Mouse (Mus musculus) ES-Bruce4 (cell line): ENCODE results near the gene Acp6. TPM values are rescaled to one million over a fixed set of nuclear protein-coding genes. Genes with fewer than 3 reads are reported as not detected.

Experiments used
- H3K27ac ChIP-seq: 2 replicates; pipeline ENCODE4 v1.5.1; 2012; ENCODE audit warnings: low read length, inconsistent platforms; ENCODE audit not compliant: insufficient read depth
- H3K27me3 ChIP-seq: 2 replicates; pipeline ENCODE4 v1.6.1; 2012; ENCODE audit warnings: mild to moderate bottlenecking, low read length, inconsistent platforms; ENCODE audit not compliant: control insufficient read depth, poor library complexity, insufficient read depth, severe bottlenecking
- H3K36me3 ChIP-seq: 2 replicates; pipeline ENCODE4 v1.6.1; 2012; ENCODE audit warnings: inconsistent platforms, mild to moderate bottlenecking, low read length, moderate library complexity; ENCODE audit not compliant: control insufficient read depth, poor library complexity, insufficient read depth, severe bottlenecking
- H3K4me1 ChIP-seq: one replicate; pipeline ENCODE4 v1.8.1; 2011; ENCODE audit warnings: low read length; ENCODE audit not compliant: control insufficient read depth, insufficient read depth
- H3K4me3 ChIP-seq: 2 replicates; pipeline ENCODE4 v1.5.1; 2011; ENCODE audit warnings: low read depth, mild to moderate bottlenecking, low read length
- H3K9ac ChIP-seq: 2 replicates; pipeline ENCODE4 v1.6.1; 2012; ENCODE audit warnings: low read depth, mild to moderate bottlenecking, inconsistent platforms; ENCODE audit not compliant: poor library complexity, severe bottlenecking
- H3K9me3 ChIP-seq: replicated peaks from 2 replicates; pipeline ENCODE4 v1.6.1; 2012; ENCODE audit warnings: mild to moderate bottlenecking, low read length, inconsistent platforms; ENCODE audit not compliant: control insufficient read depth, poor library complexity, insufficient read depth, severe bottlenecking
- CTCF ChIP-seq: IDR thresholded peaks from one replicate; pipeline ENCODE4 v1.8.1; 2011; ENCODE audit warnings: low read depth, low read length
- EP300 ChIP-seq: IDR thresholded peaks from 2 replicates; pipeline ENCODE4 v1.6.1; 2011; ENCODE audit warnings: low read depth, low read length; ENCODE audit not compliant: insufficient read depth
- POLR2A ChIP-seq: IDR thresholded peaks from one replicate; pipeline ENCODE4 v1.8.1; 2011; ENCODE audit warnings: low read length; ENCODE audit not compliant: insufficient read depth
- polyA plus RNA-seq: library from polyadenylated mRNA; stranded (reverse); fragments of >200 nt; gene quantifications from 2 replicates; pipeline ENCODE4 v1.2.4, GENCODE M21; 2011; ENCODE audit warnings: low read depth; ENCODE audit not compliant: missing spikeins, insufficient read depth, insufficient read length

The Acp6 gene
- polyA plus RNA-seq, 1 experiment = 67.2 TPM

DNA sequence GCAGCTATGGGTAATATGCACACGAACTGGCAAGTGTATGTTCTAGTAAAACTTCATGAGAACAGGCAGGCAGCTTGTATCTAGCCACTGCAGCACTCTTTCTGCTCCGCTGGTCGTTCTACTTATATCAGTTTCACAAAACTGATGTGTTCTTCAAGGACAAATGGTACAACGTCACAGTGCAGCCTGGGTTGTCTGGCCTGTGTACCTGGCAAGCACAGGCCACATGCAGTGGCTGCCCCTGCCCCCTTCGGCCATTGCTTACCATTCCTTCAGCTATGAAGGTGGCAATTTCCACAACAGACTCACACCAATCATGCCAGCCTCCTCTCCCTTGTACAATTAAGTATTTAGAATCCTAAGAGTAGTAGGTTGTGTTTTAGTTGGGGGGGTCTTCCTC, 14.1 kb downstream of the Acp6 start:
- TF ChIP-seq POLR2A (no peak), CTCF (no peak), EP300 (no peak)
- no peak overlapping the region for H3K4me3 ChIP-seq
- H3K9ac ChIP-seq = no peak overlapping the region
- no peaks in the 10 kb centered on the region for H3K9me3 ChIP-seq
- H3K27me3 ChIP-seq = no peaks in the 10 kb centered on the region
- H3K36me3 ChIP-seq = peaks cover 18% of the 10 kb centered on the region
- no peaks in the 10 kb centered on the region for H3K4me1 ChIP-seq
- H3K27ac ChIP-seq = no peak overlapping the region

DNA sequence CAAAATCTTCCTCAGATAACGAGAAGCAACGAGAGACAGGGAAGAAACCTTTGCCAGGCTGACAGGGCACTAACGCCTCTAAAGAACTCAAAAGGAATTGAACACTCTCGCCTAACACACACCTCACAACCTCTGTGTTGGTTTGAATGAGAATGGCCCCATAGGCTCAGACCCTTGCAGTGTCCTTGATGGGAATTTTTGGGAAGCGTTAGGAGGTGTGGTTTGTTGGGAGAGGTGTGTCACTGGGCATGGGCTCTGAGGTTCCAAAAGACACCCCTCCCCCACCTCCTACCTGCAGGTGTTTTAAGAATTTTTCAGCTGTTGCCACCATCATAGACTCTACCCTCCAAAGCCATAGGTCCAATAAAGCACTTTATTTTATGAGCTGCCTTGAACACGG, 20.3 kb downstream of the Acp6 start:
- Histone ChIP-seq H3K36me3 (peaks cover 12% of the 10 kb centered on the region), H3K27ac (no peak overlapping the region), H3K4me1 (no peaks in the 10 kb centered on the region), H3K27me3 (no peaks in the 10 kb centered on the region), H3K9ac (no peak overlapping the region), H3K4me3 (no peak overlapping the region), H3K9me3 (no peaks in the 10 kb centered on the region)
- no peak for TF ChIP-seq POLR2A
- 0 out of 2 replicates have a peak, but pooled peaks have one; percentile 12 for TF ChIP-seq EP300
- TF ChIP-seq CTCF = no peak

DNA sequence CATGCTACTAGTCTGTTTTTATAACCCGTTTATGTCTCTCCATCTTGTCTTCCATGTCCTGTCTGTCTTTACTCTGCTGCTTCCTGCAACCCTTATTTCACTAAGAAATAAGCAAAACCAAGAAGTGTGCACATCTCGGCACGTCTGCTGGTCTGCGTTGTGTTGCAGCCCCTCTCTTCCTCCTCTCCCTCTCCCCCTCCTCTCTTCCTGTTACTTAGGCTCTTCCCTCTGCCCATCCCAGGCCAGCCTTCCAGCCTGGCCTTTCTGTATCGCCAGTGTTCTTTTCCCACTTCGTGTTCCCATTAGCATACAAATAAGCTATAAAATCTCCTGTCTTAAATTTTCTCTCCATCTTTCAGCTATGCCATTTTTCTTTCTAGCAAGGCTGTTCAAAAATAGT, 21.9 kb downstream of the Acp6 start:
- Histone ChIP-seq H3K27ac (no peak overlapping the region), H3K4me1 (peaks cover 2% of the 10 kb centered on the region), H3K27me3 (no peaks in the 10 kb centered on the region), H3K36me3 (peaks cover 10% of the 10 kb centered on the region), H3K4me3 (no peak overlapping the region), H3K9ac (no peak overlapping the region), H3K9me3 (no peaks in the 10 kb centered on the region)
- TF ChIP-seq CTCF (no peak), POLR2A (no peak), EP300 (no peak)

DNA sequence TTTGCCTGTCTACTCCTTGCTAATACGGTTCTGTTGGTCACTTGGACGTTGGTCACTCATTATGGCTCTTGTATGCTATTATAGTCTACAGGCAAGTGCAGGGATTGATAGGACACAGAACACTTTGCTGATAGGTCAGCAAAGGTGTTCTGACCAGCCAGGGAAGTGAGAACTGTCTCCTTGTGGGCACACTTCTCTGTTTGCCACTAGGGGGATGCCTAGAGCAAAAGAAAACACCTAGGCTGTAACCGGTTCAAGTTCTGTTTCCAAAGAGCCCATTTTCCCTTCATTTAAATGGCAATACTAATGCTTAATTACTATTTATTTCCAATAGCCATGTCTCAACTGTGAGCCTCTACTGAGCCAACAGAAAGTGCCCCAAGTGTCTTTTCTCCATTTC, 25.2 kb downstream of the Acp6 start:
- Histone ChIP-seq H3K27ac (no peak overlapping the region), H3K9ac (no peak overlapping the region), H3K4me3 (no peak overlapping the region), H3K27me3 (no peaks in the 10 kb centered on the region), H3K9me3 (no peaks in the 10 kb centered on the region), H3K4me1 (peaks cover 7% of the 10 kb centered on the region), H3K36me3 (no peaks in the 10 kb centered on the region)
- no peak for TF ChIP-seq EP300
- TF ChIP-seq CTCF = peak; percentile 40
- no peak for TF ChIP-seq POLR2A

DNA sequence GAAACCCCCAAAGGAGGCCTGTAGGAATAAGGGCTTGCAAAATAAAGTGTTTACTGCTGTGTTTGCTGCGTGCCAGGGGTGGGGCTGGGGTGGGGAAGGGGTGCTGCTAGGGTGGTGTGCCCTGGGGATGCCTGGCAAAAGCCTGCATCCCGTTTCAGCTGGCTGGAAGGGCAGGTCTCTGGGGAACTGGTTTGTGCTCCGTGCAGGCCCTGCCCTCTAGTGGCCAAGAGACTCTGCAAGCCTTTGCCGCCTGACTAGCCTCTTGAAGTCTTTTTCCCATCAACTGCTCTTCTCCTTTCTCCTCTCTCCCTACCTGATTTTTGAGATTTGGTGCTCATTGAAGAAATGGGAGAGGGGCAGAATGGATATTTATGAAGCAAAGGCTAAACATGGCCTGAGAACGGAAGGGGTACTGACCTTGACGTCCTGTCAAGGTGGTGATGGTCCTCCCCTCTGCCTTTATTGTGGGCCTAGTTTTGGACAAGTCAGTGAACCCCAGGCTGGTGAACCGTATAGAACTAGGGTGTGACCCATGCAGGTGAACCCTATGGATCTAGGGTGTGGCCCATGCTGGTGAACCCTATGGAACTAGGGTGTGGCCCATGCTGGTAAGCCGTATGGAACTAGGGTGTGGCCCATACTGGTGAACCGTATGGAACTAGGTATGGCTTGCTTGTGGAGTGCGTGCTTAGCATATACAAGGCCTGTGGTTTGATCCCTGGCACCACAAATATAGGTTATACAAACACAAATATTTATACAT, 26.7 kb downstream of the Acp6 start:
- H3K4me1 ChIP-seq = peaks cover 7% of the 10 kb centered on the region
- no peaks in the 10 kb centered on the region for H3K27me3 ChIP-seq
- no peak overlapping the region for H3K9ac ChIP-seq
- H3K36me3 ChIP-seq = no peaks in the 10 kb centered on the region
- H3K9me3 ChIP-seq = no peaks in the 10 kb centered on the region
- H3K27ac ChIP-seq = no peak overlapping the region
- H3K4me3 ChIP-seq = no peak overlapping the region
- TF ChIP-seq CTCF (peak; percentile 94), EP300 (no peak)

DNA sequence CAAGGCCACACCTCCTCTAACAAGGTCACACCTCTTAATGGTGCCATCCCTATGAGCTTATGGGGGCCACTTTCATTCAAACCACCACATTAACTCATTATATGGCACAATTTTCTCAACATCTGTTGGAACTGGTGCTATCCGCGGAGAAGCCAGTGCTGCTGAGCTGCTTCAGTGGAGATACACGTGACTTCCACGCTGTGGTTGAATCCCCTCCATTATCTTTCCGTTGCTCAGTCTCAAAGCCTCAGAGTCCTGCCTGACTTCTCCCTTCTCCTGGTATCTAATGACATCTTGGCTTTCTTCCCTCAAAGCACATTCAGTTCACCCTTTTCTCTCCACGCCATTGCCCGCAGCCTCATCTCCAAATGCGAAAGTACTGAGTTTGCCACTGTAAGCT, 38.0 kb downstream of the Acp6 start:
- TF ChIP-seq EP300 (no peak), POLR2A (no peak), CTCF (no peak)

More for the DNA sequence above, 38.0 kb downstream of the Acp6 start:
- no peak overlapping the region for H3K27ac ChIP-seq
- H3K27me3 ChIP-seq = no peaks in the 10 kb centered on the region
- no peak overlapping the region for H3K9ac ChIP-seq
- H3K4me3 ChIP-seq = no peak overlapping the region
- H3K36me3 ChIP-seq = no peaks in the 10 kb centered on the region
- no peaks in the 10 kb centered on the region for H3K9me3 ChIP-seq
- no peaks in the 10 kb centered on the region for H3K4me1 ChIP-seq
